Mouse (Mus musculus): ENCODE measurements around the gene Izumo1r.

The Izumo1r gene

GRCm38 (mm10) chr9:14904741-14905475 is 1.2 kb upstream of the Izumo1r start:
- in situ Hi-C loops (cut with MboI, MseI): no loop called here

GRCm38 (mm10) chr9:14903006-14903405 is 743 bp downstream of the Izumo1r start:
- in situ Hi-C loops (cut with MboI, MseI): no loop called here

GRCm38 (mm10) chr9:14902416-14902815 is 1.3 kb downstream of the Izumo1r start:
- in situ Hi-C loops (cut with MboI, MseI): no loop called here

- in situ Hi-C loops (cut with MboI, MseI): no loop called here
Measured at GRCm38 (mm10) chr9:14901757-14902156, 2.0 kb downstream of the Izumo1r start.

- in situ Hi-C loops (cut with MboI, MseI): no loop called here
Measured at GRCm38 (mm10) chr9:14897102-14897501, 6.6 kb downstream of the Izumo1r start.

- in situ Hi-C loops (cut with MboI, MseI): no loop called here
Measured at GRCm38 (mm10) chr9:14895237-14895835, 8.4 kb downstream of the Izumo1r start.

- in situ Hi-C loops (cut with MboI, MseI): no loop called here
Measured at GRCm38 (mm10) chr9:14894628-14895027, 9.1 kb downstream of the Izumo1r start.

- in situ Hi-C loops (cut with MboI, MseI): no loop called here
Measured at GRCm38 (mm10) chr9:14893388-14893787, 10.4 kb downstream of the Izumo1r start.

- in situ Hi-C loops (cut with MboI, MseI): no loop called here
Measured at GRCm38 (mm10) chr9:14891891-14892290, 11.9 kb downstream of the Izumo1r start.

- in situ Hi-C loops (cut with MboI, MseI): no loop called here
Measured at GRCm38 (mm10) chr9:14890699-14891098, 13.1 kb downstream of the Izumo1r start.

GRCm38 (mm10) chr9:14888671-14889070 is 15.1 kb downstream of the Izumo1r start:
- in situ Hi-C loops (cut with MboI, MseI): no loop called here

- in situ Hi-C loops (cut with MboI, MseI): no loop called here
Measured at GRCm38 (mm10) chr9:14887787-14888382, 15.9 kb downstream of the Izumo1r start.

GRCm38 (mm10) chr9:14885954-14886353 is 17.8 kb downstream of the Izumo1r start:
- in situ Hi-C loops (cut with MboI, MseI): no loop called here

GRCm38 (mm10) chr9:14885151-14885550 is 18.6 kb downstream of the Izumo1r start:
- in situ Hi-C loops (cut with MboI, MseI): no loop called here

GRCm38 (mm10) chr9:14884641-14885040 is 19.1 kb downstream of the Izumo1r start:
- in situ Hi-C loops (cut with MboI, MseI): no loop called here

- in situ Hi-C loops (cut with MboI, MseI): loop anchor here (5.0 kb wide), 1 partner anchor 664 kb away; no protein-coding TSS in a partner anchor
Measured at GRCm38 (mm10) chr9:14876566-14876965, 27.2 kb downstream of the Izumo1r start.

- in situ Hi-C loops (cut with MboI, MseI): loop anchor here (5.0 kb wide), 1 partner anchor 664 kb away; no protein-coding TSS in a partner anchor
Measured at GRCm38 (mm10) chr9:14875743-14876507, 27.8 kb downstream of the Izumo1r start.

- in situ Hi-C loops (cut with MboI, MseI): no loop called here
Measured at GRCm38 (mm10) chr9:14872181-14872930, 31.4 kb downstream of the Izumo1r start.

GRCm38 (mm10) chr9:14871536-14871935 is 32.2 kb downstream of the Izumo1r start:
- in situ Hi-C loops (cut with MboI, MseI): no loop called here

- in situ Hi-C loops (cut with MboI, MseI): no loop called here
Measured at GRCm38 (mm10) chr9:14870802-14871201, 32.9 kb downstream of the Izumo1r start.

GRCm38 (mm10) chr9:14870377-14870776 is 33.4 kb downstream of the Izumo1r start:
- in situ Hi-C loops (cut with MboI, MseI): no loop called here

Data from regulatory T cell (primary cell).